Mouse (Mus musculus) lung, postnatal 0 days (tissue): ENCODE results near the gene Tmem163.

Experiments used
- CTCF ChIP-seq: IDR thresholded peaks from 2 replicates; pipeline ENCODE4 v1.5.1; 2016; ENCODE audit warnings: antibody characterized with exemption, mild to moderate bottlenecking
- EP300 ChIP-seq: IDR thresholded peaks from 2 replicates; pipeline ENCODE4 v1.6.1; 2016; ENCODE audit warnings: antibody characterized with exemption, mild to moderate bottlenecking, control low read depth

DNA sequence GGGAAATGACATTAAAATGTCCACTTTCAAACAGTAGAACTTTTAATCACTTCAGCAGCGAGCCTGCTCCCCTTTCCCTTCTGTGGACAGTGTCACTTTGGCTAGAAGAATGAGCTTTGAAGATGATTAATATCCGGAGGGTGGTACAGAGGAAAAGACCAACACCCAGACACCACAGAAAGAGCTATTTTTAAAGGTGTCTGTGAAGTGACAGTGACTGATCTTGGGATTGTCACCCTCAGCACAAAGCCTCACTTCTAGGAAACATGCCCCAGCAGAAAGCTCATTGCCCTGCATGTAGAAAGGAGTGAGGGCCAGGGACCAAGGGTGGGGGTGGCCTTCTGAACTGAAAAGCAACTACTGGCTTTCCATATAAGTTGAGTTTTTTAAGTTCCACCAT, 41.4 kb downstream of the Tmem163 start:
- TF ChIP-seq CTCF, result no peak
- TF ChIP-seq EP300, result no peak
